8 mouse cellular contexts compared by ENCODE assay signal in the genomic region with DNA sequence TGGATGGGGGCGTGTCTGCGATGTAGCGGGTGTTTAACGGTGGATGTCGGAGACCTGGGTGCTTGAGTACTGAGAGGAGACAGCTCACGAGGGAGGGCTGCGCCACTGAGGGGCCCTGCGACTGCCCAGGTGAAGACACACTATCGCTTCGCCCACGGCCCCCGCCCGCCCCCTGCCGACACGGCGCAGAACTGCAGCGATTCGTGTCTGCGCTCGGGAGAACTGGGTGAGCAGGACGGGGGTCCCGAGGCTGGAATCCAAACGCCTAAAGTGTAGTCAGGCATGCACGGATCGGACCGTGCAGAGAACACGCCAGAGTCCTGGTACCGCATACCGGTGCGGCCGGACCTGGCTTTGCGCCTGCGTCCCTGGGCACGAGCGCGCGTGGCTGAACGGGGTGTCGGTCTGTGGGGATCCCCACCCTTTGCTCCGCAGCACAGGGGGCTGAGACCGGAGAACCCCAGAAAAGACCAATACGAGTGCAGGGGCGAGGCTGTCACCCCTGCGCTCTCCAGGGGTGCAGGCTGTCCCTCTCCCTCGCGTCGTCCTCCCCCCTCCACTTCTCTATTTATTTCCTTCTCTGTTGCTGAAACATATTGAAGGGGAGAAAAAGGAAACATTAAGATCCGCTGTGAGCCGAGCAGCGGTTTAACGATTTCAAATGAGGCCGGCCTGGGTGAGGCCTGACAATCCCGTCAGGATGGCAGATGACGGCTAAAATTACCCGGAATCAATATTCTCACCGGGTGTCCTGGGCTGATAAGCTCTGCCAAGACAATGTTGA. TPM values are rescaled to one million over a fixed set of nuclear protein-coding genes. Genes with fewer than 3 reads are reported as not detected.
DNase-seq lines count a peak whose midpoint lies in the region; ATAC-seq lines count a peak whose summit lies in the region.

No protein-coding gene starts in this region.

- no peaks in the 10 kb centered on the region for H3K9me3 ChIP-seq in heart, embryonic 14.5 days (ENCODE audit: control insufficient read depth, low read length)

- H3K4me1 ChIP-seq in heart, embryonic 14.5 days (ENCODE audit: control insufficient read depth in 2 of 2, insufficient read depth in 2 of 2, low read length in 2 of 2), result peaks cover 2 to 5% of the 10 kb centered on the region in 2 experiments; a peak in 3 of 4 replicates

- ATAC-seq in heart, embryonic 14.5 days (ENCODE audit: insufficient number of reproducible peaks, insufficient read depth, low FRiP score, low read depth), result no peak
- no peak for ATAC-seq in inflammation-experienced regulatory T-cells, adult 6 months

- WGBS in heart, embryonic 14.5 days, result 7% methylated on average over 55 of the region's 56 CpGs

- no peak overlapping the region for H3K27ac ChIP-seq in heart, embryonic 14.5 days (replicated peaks in 1 of 2; ENCODE audit: control insufficient read depth in 1 of 2, insufficient read depth in 1 of 2, low read depth in 2 of 2, low read length in 2 of 2)

- H3K4me3 ChIP-seq in heart, embryonic 14.5 days (ENCODE audit: control insufficient read depth in 1 of 2, insufficient read depth in 1 of 2, low read depth in 1 of 2, low read length in 2 of 2), result peak overlapping the region; percentile 5 to 28

- H3K4me2 ChIP-seq in heart, embryonic 14.5 days (ENCODE audit: low read length), result peak overlapping the region; percentile 62

- peaks cover 65% of the 10 kb centered on the region for H3K27me3 ChIP-seq in heart, embryonic 14.5 days (ENCODE audit: control insufficient read depth, insufficient read depth, low read length)

- H3K36me3 ChIP-seq in heart, embryonic 14.5 days (ENCODE audit: control insufficient read depth, insufficient read depth, low read length), result no peaks in the 10 kb centered on the region

- peak; percentile 51 for DNase-seq in ES-CJ7 (ENCODE audit: low read depth, low spot score)
- peak; percentile 7 for DNase-seq in adrenal gland, adult 8-10 months
- peak; percentile 82 for DNase-seq in embryo, embryonic 9.5 days (ENCODE audit: extremely low spot score)
- DNase-seq in kidney, postnatal 14 days, result peak; percentile 46
- DNase-seq in lung, postnatal 25 days (ENCODE audit: low spot score), result peak; percentile 7
- peak; percentile 49 for DNase-seq in retina, postnatal 7 days (ENCODE audit: low read depth, low spot score)

- no peak overlapping the region for H3K9ac ChIP-seq in heart, embryonic 14.5 days (ENCODE audit: low read length)

RNA-seq across cellular contexts. Expression of a gene that starts 9.3 kb away (rescaled TPM):
- total RNA-seq in adrenal gland, adult 8-10 months (2022), result not detected
- not detected in 2 replicates for polyA plus RNA-seq in heart, embryonic 14.5 days (2014; fragmentation: Nextera tagmentation; extraction: Ambion mirVana)
- not detected for polyA plus RNA-seq in inflammation-experienced regulatory T-cells, adult 6 months (2017; shearing (Covaris generic))

Comparison
In these comparisons a context has a peak if more than half of its experiments do, and no peak if none do; other contexts are left out.
1. DNase-seq: peak in every context shown above with its lines; median percentile 82 in embryo, embryonic 9.5 days; 51 in ES-CJ7; 49 in retina, postnatal 7 days; 46 in kidney, postnatal 14 days; 7 in adrenal gland, adult 8-10 months; 7 in lung, postnatal 25 days.